Mouse (Mus musculus): Measurements from ENCODE around the gene Sgsm1. TPM values are rescaled to one million over a fixed set of nuclear protein-coding genes. Genes with fewer than 3 reads are reported as not detected.

Sgsm1 gene
- polyA plus RNA-seq, 1 experiment from 2014 or later, result 0.45 TPM

- no peak overlapping the region for H3K4me3 ChIP-seq (ENCODE audit: low read depth, low read length)
- H3K27me3 ChIP-seq (ENCODE audit: insufficient read depth, low read length), result no peaks in the 10 kb centered on the region
- 41% methylated on average over 9 of the region's 9 CpGs for WGBS (ENCODE audit: insufficient replicate concordance)
- H3K9me3 ChIP-seq (ENCODE audit: low read length), result no peaks in the 10 kb centered on the region
- TF ChIP-seq EP300 (IDR thresholded peaks at IDR 0.05; ENCODE audit: low read depth) (no peak), CTCF (IDR thresholded peaks at IDR 0.05; ENCODE audit: low read depth) (no peak)
- DNase-seq (no peak), ATAC-seq (no peak)
- no peak overlapping the region for H3K4me2 ChIP-seq (ENCODE audit: low read depth, low read length)
- H3K4me1 ChIP-seq (ENCODE audit: insufficient read depth), result peaks cover 3% of the 10 kb centered on the region
- H3K9ac ChIP-seq (replicated peaks), result no peak overlapping the region
- H3K36me3 ChIP-seq (replicated peaks; ENCODE audit: insufficient read depth, low read length), result no peaks in the 10 kb centered on the region
- no peak overlapping the region for H3K27ac ChIP-seq (ENCODE audit: low read depth)
Observed at GRCm38 (mm10) chr5:113196916-113197794, 113.4 kb downstream of the Sgsm1 start.

- Histone ChIP-seq H3K4me2 (ENCODE audit: low read depth, low read length) (no peak overlapping the region), H3K27me3 (ENCODE audit: insufficient read depth, low read length) (no peaks in the 10 kb centered on the region), H3K9me3 (ENCODE audit: low read length) (no peaks in the 10 kb centered on the region), H3K9ac (replicated peaks) (no peak overlapping the region), H3K27ac (ENCODE audit: low read depth) (no peak overlapping the region), H3K4me1 (ENCODE audit: insufficient read depth) (peaks cover 3% of the 10 kb centered on the region), H3K4me3 (ENCODE audit: low read depth, low read length) (no peak overlapping the region), H3K36me3 (replicated peaks; ENCODE audit: insufficient read depth, low read length) (peaks cover 4% of the 10 kb centered on the region; the same call in 1 of the 2 replicates)
- ATAC-seq (no peak), DNase-seq (no peak)
- TF ChIP-seq CTCF (IDR thresholded peaks at IDR 0.05; ENCODE audit: low read depth) (no peak), EP300 (IDR thresholded peaks at IDR 0.05; ENCODE audit: low read depth) (no peak)
- 83% methylated on average over 6 of the region's 6 CpGs for WGBS (ENCODE audit: insufficient replicate concordance)
Observed at GRCm38 (mm10) chr5:113195907-113196306, 114.7 kb downstream of the Sgsm1 start.

GRCm38 (mm10) chr5:113195451-113195850 is 115.1 kb downstream of the Sgsm1 start:
- TF ChIP-seq CTCF (IDR thresholded peaks at IDR 0.05; ENCODE audit: low read depth), result no peak
- no peak for TF ChIP-seq EP300 (IDR thresholded peaks at IDR 0.05; ENCODE audit: low read depth)
- H3K4me1 ChIP-seq (ENCODE audit: insufficient read depth), result peaks cover 3% of the 10 kb centered on the region
- 74% methylated on average over 12 of the region's 12 CpGs for WGBS (ENCODE audit: insufficient replicate concordance)

GRCm38 (mm10) chr5:113193762-113194161 is 116.8 kb downstream of the Sgsm1 start:
- Histone ChIP-seq H3K4me1 (ENCODE audit: insufficient read depth) (no peaks in the 10 kb centered on the region; the same call in 1 of the 2 replicates), H3K36me3 (replicated peaks; ENCODE audit: insufficient read depth, low read length) (peaks cover 4% of the 10 kb centered on the region; the same call in 1 of the 2 replicates), H3K27me3 (ENCODE audit: insufficient read depth, low read length) (no peaks in the 10 kb centered on the region), H3K4me3 (ENCODE audit: low read depth, low read length) (no peak overlapping the region), H3K9me3 (ENCODE audit: low read length) (no peaks in the 10 kb centered on the region), H3K27ac (ENCODE audit: low read depth) (no peak overlapping the region), H3K4me2 (ENCODE audit: low read depth, low read length) (no peak overlapping the region), H3K9ac (replicated peaks) (no peak overlapping the region)
- ATAC-seq (no peak), DNase-seq (no peak)
- 89% methylated on average over 18 of the region's 18 CpGs for WGBS (ENCODE audit: insufficient replicate concordance)
- no peak for TF ChIP-seq CTCF (IDR thresholded peaks at IDR 0.05; ENCODE audit: low read depth)
- TF ChIP-seq EP300 (IDR thresholded peaks at IDR 0.05; ENCODE audit: low read depth), result no peak

More at GRCm38 (mm10) chr5:113195451-113195850, 115.1 kb downstream of the Sgsm1 start:
- DNase-seq, result no peak
- Histone ChIP-seq H3K27me3 (ENCODE audit: insufficient read depth, low read length) (no peaks in the 10 kb centered on the region), H3K27ac (ENCODE audit: low read depth) (no peak overlapping the region), H3K9ac (replicated peaks) (no peak overlapping the region), H3K36me3 (replicated peaks; ENCODE audit: insufficient read depth, low read length) (peaks cover 4% of the 10 kb centered on the region; the same call in 1 of the 2 replicates), H3K9me3 (ENCODE audit: low read length) (no peaks in the 10 kb centered on the region), H3K4me2 (ENCODE audit: low read depth, low read length) (no peak overlapping the region), H3K4me3 (ENCODE audit: low read depth, low read length) (no peak overlapping the region)
- no peak for ATAC-seq

Small RNA genes lying within 50 kb of the gene (microRNA-seq; reads per million reads assigned to microRNA genes)
- gene Mir7229 (not detected), gene Mir7230 (not detected)

Other genes starting within 250 kb of the Sgsm1 start
- gene Crybb2, start 240.7 kb downstream of the Sgsm1 start, polyA plus RNA-seq (2015; fragmentation: Nextera tagmentation; extraction: Ambion mirVana), result not detected in 2 replicates
- 0.15 TPM in 1 of 2 replicates, not detected in the other for gene Crybb3, start 229.2 kb downstream of the Sgsm1 start, polyA plus RNA-seq (2015; fragmentation: Nextera tagmentation; extraction: Ambion mirVana)
- gene 2900026A02Rik, start 89.5 kb downstream of the Sgsm1 start, polyA plus RNA-seq (2015; fragmentation: Nextera tagmentation; extraction: Ambion mirVana), result 2.7 and 3.1 TPM in 2 replicates
- gene Tmem211, start 83.9 kb downstream of the Sgsm1 start, polyA plus RNA-seq (2015; fragmentation: Nextera tagmentation; extraction: Ambion mirVana), result not detected in 2 replicates
- gene Aym1, start 46.5 kb upstream of the Sgsm1 start, polyA plus RNA-seq (2015; fragmentation: Nextera tagmentation; extraction: Ambion mirVana), result not detected in 2 replicates
- 0.04 TPM in 1 of 2 replicates, not detected in the other for gene Wscd2, start 179.5 kb upstream of the Sgsm1 start, polyA plus RNA-seq (2015; fragmentation: Nextera tagmentation; extraction: Ambion mirVana)